Mouse (Mus musculus) testis, adult 2 months (tissue): Measurements from ENCODE around the gene Elane.

Experiments used
- CTCF ChIP-seq: fragments of 200-500 bp; IDR thresholded peaks from 2 replicates; pipeline ENCODE4 v1.5.1; 2012; ENCODE audit warnings: low read depth, mild to moderate bottlenecking, inconsistent platforms, low read length, moderate library complexity; ENCODE audit not compliant: control insufficient read depth, insufficient read depth, insufficient replicate concordance
- POLR2A ChIP-seq: fragments of 200-500 bp; IDR thresholded peaks from 2 replicates; pipeline ENCODE4 v1.6.1; 2012; ENCODE audit warnings: low read depth, mild to moderate bottlenecking, inconsistent platforms, low read length, moderate library complexity; ENCODE audit not compliant: control insufficient read depth

- 0 out of 2 replicates have a peak, but pooled peaks have one; percentile 3 for TF ChIP-seq CTCF
- no peak for TF ChIP-seq POLR2A
These were observed 20.2 kb upstream of the Elane start for GRCm38 (mm10) chr10:79865801-79866295.
